Mouse (Mus musculus) kidney, postnatal 14 days (tissue): ENCODE measurements around the gene Hist1h4f.
"Not testable (repeated sequence)": the region's sequence is repeated elsewhere in the genome, so short reads cannot be mapped to it uniquely, and the experiment has no call there.

Experiments
- DNase-seq: peaks from one replicate; pipeline ENCODE4 v3.0.0; 2022; ENCODE audit warnings: mixed read lengths

Hist1h4f gene

GRCm38 (mm10) chr13:23554393-23554792, 2.9 kb upstream of the Hist1h4f start:
- DNase-seq = no peak

- no peak for DNase-seq
Measured at GRCm38 (mm10) chr13:23552962-23553361, 1.5 kb upstream of the Hist1h4f start, which contains the start of gene Hist1h1d. Hist1h1d (plus strand) TSS chr13:23553262.

- no peak for DNase-seq
Measured at GRCm38 (mm10) chr13:23551931-23552914, 775 bp upstream of the Hist1h4f start.

DNA sequence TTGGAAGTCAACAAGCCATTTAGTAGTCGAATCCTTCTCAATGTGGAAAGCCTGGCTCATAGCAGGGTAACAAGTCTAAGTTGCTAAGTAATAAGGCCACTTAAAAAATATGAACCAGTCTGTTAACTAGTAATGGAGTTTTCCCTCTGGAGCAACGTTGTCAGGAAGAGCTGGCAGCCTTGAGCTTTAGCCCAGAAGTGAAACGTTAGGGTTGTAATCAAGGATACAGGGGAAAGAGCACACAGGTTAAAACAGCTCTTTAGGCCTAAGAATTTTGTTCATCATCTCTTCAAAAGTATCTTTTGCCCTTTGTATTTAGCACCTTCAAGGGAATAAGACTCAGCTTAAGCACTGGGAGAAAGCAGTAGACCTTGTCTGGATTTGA, 695 bp downstream of the Hist1h4f start:
- no peak for DNase-seq

- no peak for DNase-seq
Measured at GRCm38 (mm10) chr13:23546694-23547093, 4.8 kb downstream of the Hist1h4f start.

DNA sequence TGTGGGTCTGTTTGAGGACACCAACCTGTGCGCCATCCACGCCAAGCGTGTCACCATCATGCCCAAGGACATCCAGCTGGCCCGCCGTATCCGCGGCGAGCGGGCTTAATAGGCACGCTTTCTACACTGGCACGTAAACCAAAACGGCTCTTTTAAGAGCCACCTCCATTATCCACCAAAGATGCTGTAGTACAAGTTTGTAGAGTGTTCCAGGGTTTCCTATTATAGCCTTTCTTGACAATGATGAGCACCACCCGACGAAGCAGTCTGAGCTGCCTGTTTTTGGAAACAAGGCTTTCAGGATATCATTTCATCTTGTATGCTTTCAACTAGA, 6.7 kb downstream of the Hist1h4f start:
- DNase-seq = not testable (repeated sequence)

- peak; percentile 88 for DNase-seq
Measured at GRCm38 (mm10) chr13:23543965-23544786, 7.3 kb downstream of the Hist1h4f start, which contains the start of gene Hist1h3f. Hist1h3f (plus strand) TSS chr13:23544052.

- peak; percentile 89 for DNase-seq
Measured at GRCm38 (mm10) chr13:23542999-23543607, 8.3 kb downstream of the Hist1h4f start, which contains the start of gene Hist1h2bh. Hist1h2bh (minus strand) TSS chr13:23543392.

GRCm38 (mm10) chr13:23542225-23542980, 9.0 kb downstream of the Hist1h4f start:
- not testable (repeated sequence) for DNase-seq

DNA sequence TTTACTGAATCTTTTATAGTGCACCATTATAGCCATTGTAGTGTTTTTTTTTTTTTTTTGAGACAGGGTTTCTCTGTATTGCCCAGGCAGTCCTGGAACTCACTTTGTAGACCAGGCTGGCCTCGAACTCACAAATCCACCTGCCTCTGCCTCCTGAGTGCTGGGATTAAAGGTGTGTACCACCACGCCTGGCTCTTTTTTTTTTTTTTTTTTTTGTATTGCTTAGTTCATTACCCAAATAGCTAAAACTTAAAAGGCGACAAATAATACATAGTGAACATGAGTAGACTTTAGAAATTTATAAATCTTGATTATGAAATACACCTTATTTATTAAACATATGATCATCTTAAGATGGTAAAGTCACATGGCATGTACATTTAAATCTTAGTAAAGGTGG, 10.0 kb downstream of the Hist1h4f start:
- DNase-seq = no peak

DNA sequence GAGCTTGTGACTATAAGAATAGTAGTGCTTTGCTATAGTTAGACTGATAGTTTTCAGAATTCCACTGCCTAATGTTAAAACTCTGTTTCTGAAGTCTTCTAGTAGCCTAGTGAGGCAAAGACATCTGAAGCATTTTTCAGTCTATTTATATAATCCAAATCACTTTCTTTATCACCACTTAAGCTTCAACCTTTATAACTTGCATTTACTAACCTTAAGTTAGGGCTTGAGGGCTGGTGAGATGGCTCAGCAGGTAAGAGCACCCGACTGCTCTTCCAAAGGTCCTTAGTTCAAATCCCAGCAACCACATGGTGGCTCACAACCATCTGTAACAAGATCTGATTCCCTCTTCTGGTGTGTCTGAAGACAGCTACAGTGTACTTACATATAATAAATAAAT, 11.6 kb downstream of the Hist1h4f start:
- not testable (repeated sequence) for DNase-seq

DNA sequence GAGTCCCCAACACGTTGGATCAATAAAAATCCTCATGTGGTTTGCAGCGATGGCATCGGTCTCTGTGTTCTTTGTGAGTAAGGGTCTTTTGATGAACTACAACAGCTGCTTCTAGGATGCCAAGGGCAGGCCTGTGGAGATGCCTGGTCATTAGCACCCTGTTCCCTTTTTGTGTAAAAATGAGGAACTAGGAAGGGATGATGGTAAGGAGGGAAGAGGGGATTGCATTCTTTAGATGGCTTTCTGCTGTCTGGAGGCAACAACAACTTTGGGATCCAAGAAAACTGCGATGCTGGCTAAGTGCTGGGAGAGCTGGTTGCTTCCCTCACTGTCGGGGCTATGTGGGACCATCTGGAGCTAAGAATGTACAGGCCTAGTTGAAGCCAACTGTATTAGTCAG, 13.2 kb downstream of the Hist1h4f start:
- DNase-seq = no peak

DNA sequence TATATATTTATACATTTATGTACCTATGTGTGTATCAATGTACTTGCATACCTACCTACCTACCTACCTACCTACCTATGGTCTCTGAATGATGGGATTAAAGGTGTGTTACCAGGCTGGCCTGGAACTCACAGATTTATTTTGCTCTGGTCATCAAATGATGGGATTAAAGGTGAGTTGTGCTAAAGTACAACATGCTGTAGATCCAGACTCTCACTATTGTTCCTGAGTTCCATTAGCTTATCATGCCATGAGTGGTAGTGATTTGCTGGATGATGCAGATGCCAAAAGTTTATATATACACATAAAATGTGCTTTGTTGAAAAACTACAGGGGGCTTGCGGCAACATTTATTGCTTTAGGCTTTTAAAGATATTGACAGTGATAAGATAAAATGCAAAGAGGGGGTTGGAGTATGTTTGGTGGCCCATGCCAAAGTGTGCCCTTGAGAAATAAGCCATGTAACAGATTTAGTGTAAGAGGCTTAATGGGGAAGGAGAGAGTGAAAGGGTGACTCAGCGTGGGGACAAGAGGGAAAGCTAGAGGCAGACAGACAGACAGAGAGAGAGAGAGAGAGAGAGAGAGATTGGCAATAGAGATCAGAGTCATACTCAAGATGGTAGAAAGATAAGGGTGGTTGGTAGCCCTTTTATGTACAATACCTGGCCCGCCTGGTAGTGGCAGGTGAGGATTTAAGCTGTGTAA, 14.3 kb downstream of the Hist1h4f start:
- no peak for DNase-seq

DNA sequence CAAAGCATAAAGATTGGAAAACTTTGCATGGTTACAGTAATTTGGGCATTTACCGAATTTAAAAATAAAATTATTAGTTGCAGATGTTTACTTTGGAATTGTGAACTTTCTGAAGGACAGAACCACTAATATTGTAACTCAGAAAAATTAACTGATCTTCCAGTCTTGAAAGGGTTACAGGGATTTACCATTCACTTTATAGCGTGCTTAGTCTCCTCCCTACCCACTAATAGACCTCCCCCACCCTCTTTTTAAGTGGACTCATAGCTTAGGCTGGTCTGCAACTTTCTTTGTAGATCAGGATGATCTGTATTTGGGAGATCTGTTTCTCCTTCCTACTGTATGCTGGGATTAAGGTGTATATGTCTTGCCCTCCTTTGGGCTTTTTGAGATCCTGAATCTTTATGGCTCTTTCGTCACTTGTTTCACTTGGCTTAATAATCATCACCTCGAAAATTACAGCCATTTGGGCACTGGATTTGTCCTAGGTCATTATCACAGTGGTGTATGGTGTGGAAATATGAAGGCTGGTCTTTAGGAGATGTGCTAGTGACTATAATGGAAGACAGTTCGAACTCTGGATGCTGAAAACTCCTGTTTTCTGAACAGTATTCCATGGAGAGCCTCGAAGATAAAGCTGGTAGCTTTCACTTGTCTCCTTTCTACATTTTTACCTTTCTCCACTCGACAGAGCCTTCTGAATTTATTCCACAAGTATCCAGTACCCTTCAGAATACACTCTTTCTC, 15.2 kb downstream of the Hist1h4f start:
- no peak for DNase-seq

DNA sequence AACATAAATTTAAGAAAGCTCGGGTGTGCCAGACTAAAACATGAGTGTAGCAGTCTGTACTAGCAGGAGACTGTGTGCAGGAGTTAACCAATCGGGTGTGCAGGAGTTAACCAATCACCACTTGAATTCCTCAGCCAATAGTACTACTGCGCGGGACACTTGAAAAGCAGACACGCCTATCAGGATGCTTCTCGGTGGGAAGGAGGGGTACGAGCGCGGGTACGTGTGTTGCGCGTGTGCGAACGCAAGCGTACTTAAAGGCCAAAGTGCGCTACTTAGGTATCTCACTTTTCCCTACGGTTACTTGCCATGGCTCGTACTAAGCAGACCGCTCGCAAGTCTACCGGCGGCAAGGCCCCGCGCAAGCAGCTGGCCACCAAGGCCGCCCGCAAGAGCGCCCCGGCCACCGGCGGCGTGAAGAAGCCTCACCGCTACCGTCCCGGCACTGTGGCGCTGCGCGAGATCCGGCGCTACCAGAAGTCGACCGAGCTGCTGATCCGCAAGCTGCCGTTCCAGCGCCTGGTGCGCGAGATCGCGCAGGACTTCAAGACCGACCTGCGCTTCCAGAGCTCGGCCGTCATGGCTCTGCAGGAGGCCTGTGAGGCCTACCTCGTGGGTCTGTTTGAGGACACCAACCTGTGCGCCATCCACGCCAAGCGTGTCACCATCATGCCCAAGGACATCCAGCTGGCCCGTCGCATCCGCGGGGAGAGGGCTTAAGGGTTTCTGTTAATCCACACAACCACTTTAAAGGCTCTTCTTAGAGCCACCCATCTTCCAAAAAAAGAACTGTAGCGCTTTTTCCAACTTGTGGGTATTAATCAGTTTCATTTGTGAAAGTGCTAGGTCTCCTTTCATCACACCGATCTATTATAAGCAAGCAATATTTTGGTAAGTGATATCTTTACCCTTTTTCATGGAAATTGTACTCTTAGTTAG, 16.0 kb downstream of the Hist1h4f start, which contains the start of gene Hist1h3g:
Gene Hist1h3g (plus strand): TSS at position 286 of the 939 bp plus-strand sequence.
- peak; percentile 93 for DNase-seq

GRCm38 (mm10) chr13:23534368-23535131, 16.9 kb downstream of the Hist1h4f start:
- no peak for DNase-seq

DNA sequence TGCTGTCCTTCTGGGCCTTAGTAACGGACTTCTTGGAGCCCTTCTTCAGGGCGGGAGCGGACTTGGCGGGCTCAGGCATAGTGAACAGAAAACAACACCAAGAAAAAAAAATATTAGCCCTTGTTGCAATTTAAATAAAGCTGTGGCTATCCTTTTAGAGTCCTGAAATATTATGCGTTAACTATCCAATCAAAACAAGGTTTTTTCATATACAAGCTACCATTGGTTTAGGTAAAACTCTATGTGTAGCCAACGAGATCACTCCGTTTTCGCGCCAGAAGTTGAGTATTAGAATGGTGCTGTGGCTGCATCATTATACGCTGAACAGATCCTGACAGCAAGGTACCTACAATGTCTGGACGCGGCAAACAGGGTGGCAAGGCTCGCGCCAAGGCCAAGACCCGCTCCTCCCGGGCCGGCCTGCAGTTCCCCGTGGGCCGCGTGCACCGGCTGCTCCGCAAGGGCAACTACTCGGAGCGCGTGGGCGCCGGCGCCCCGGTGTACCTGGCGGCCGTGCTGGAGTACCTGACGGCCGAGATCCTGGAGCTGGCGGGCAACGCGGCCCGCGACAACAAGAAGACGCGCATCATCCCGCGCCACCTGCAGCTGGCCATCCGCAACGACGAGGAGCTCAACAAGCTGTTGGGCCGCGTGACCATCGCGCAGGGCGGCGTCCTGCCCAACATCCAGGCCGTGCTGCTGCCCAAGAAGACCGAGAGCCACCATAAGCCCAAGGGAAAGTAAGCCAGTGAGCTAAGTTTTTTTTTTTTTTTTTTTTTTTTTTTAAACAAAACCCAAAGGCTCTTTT, 17.7 kb downstream of the Hist1h4f start, which contains the start of gene Hist1h2af:
Gene Hist1h2af (plus strand): TSS at position 347 of the 808 bp plus-strand sequence.
- DNase-seq = peak; percentile 83
